Comparison of ENCODE assay signal across 25 mouse cellular contexts in genomic region chr11:104061361-104061760, GRCm38 (mm10).
"Had no signal": no experiment of that assay in that cellular context is flagged by ENCODE, and none has a peak within 500 bp of the region (broad histone marks: within the 10 kb centered on the region; RNA-seq: fewer than 3 reads in every experiment).

No protein-coding gene starts in this region.

- H3K27me3 ChIP-seq: heart, embryonic 13.5 days; heart, embryonic 15.5 days; hindbrain, embryonic 13.5 days; hindbrain, embryonic 15.5 days; limb, embryonic 12.5 days; liver, embryonic 13.5 days had no signal

- H3K4me3 ChIP-seq: heart, adult 2 months; heart, embryonic 13.5 days; heart, embryonic 15.5 days; hindbrain, embryonic 13.5 days; hindbrain, embryonic 15.5 days; left cerebral cortex, adult 2 months; limb, embryonic 10.5 days; limb, embryonic 12.5 days; liver, embryonic 13.5 days had no signal

- H3K9ac ChIP-seq: heart, embryonic 13.5 days; heart, embryonic 15.5 days; hindbrain, embryonic 13.5 days; hindbrain, embryonic 15.5 days; limb, embryonic 12.5 days; liver, embryonic 13.5 days had no signal

- H3K4me2 ChIP-seq: heart, embryonic 11.5 days; heart, embryonic 13.5 days; heart, embryonic 15.5 days; hindbrain, embryonic 13.5 days; hindbrain, embryonic 15.5 days; limb, embryonic 12.5 days; liver, embryonic 11.5 days; liver, embryonic 13.5 days had no signal

- H3K9me3 ChIP-seq: heart, embryonic 13.5 days; heart, embryonic 15.5 days; hindbrain, embryonic 13.5 days; hindbrain, embryonic 15.5 days; limb, embryonic 10.5 days; limb, embryonic 12.5 days; liver, embryonic 13.5 days had no signal

- H3K27ac ChIP-seq: heart, adult 2 months; heart, embryonic 13.5 days; heart, embryonic 15.5 days; hindbrain, embryonic 13.5 days; hindbrain, embryonic 15.5 days; hindbrain, postnatal 0 days; left cerebral cortex, adult 2 months; limb, embryonic 10.5 days; limb, embryonic 12.5 days; liver, embryonic 13.5 days had no signal

- DNase-seq: gastrocnemius, postnatal 14 days; gastrocnemius, postnatal 36 days; heart, adult 11 months; heart, adult 2 months; heart, postnatal 14 days; heart, postnatal 36 days; kidney, adult 11 months; kidney, adult 2 months; kidney, adult 9 months; kidney, postnatal 10 days; kidney, postnatal 25 days; layer of hippocampus, adult 9-11 months; liver; liver, embryonic 13.5 days had no signal

- ATAC-seq: hindbrain, postnatal 0 days; intestine, embryonic 16.5 days had no signal

- H3K4me1 ChIP-seq: heart, embryonic 13.5 days; heart, embryonic 15.5 days; hindbrain, embryonic 15.5 days; limb, embryonic 10.5 days; limb, embryonic 12.5 days had no signal

- H3K36me3 ChIP-seq: heart, embryonic 13.5 days; heart, embryonic 15.5 days; hindbrain, embryonic 13.5 days; hindbrain, embryonic 15.5 days; limb, embryonic 10.5 days; limb, embryonic 12.5 days; liver, embryonic 13.5 days had no signal
